In genomic region chr13:48658588-48659253, GRCm38 (mm10) we compare ENCODE assay signal across 7 mouse cellular contexts. TPM values are rescaled to one million over a fixed set of nuclear protein-coding genes. Genes with fewer than 3 reads are reported as not detected.
DNase-seq lines count a peak whose midpoint lies in the region; ATAC-seq and TF ChIP-seq lines count a peak whose summit lies in the region.

No protein-coding gene starts in this region.

- H3K9ac ChIP-seq in embryonic facial prominence, embryonic 12.5 days, result peak overlapping the region; percentile 39; the same call in 1 of the 2 replicates
- no peak overlapping the region for H3K9ac ChIP-seq in intestine, embryonic 14.5 days (ENCODE audit: low read length)

- WGBS in lung, adult 2 months, result 3% methylated on average over 33 of the region's 33 CpGs
- 1% methylated on average over 33 of the region's 33 CpGs for WGBS in embryonic facial prominence, embryonic 12.5 days
- WGBS in intestine, embryonic 14.5 days, result under 1% methylated on average over 33 of the region's 33 CpGs

- peak; percentile 24 for DNase-seq in lung, adult 2 months
- no peak for DNase-seq in lung, postnatal 36 days
- DNase-seq in intestine, embryonic 14.5 days (ENCODE audit: low spot score), result peak; percentile 76
- DNase-seq in retina, adult 2 months (ENCODE audit: low read depth, low spot score), result peak; percentile 11
- DNase-seq in B cell, adult 2 months, result no peak
- DNase-seq in adrenal gland, postnatal 36 days, result no peak

- no peak overlapping the region for H3K4me3 ChIP-seq in lung, adult 2 months (replicated peaks; ENCODE audit: extremely low read depth, low read depth, low read length)
- peak overlapping the region; percentile 15 for H3K4me3 ChIP-seq in embryonic facial prominence, embryonic 12.5 days
- H3K4me3 ChIP-seq in intestine, embryonic 14.5 days (ENCODE audit: low read depth, low read length), result peak overlapping the region; percentile 0; the same call in 1 of the 2 replicates

- no peak for ATAC-seq in embryonic facial prominence, embryonic 12.5 days (ENCODE audit: insufficient number of reproducible peaks, insufficient read depth, low FRiP score, low TSS enrichment)
- ATAC-seq in intestine, embryonic 14.5 days (replicated peaks; ENCODE audit: low FRiP score, low TSS enrichment, low read depth), result no peak

- H3K4me1 ChIP-seq in lung, adult 2 months (ENCODE audit: control insufficient read depth, insufficient read depth, low read length), result no peaks in the 10 kb centered on the region; the same call in 1 of the 2 replicates
- peaks cover 28% of the 10 kb centered on the region for H3K4me1 ChIP-seq in embryonic facial prominence, embryonic 12.5 days
- H3K4me1 ChIP-seq in intestine, embryonic 14.5 days (replicated peaks; ENCODE audit: control insufficient read depth, insufficient read depth, low read length), result 0 out of 2 replicates have a peak, but pooled peaks cover 4% of the 10 kb centered on the region

- no peak overlapping the region for H3K27ac ChIP-seq in embryonic facial prominence, embryonic 12.5 days
- H3K27ac ChIP-seq in intestine, embryonic 14.5 days (ENCODE audit: low read depth), result no peak overlapping the region

- TF ChIP-seq POLR2A in lung, adult 2 months (IDR thresholded peaks at IDR 0.05; ENCODE audit: borderline replicate concordance, extremely low read depth, low read depth, low read length), result no peak

- H3K4me2 ChIP-seq in embryonic facial prominence, embryonic 12.5 days (replicated peaks), result peak overlapping the region; percentile 78
- no peak overlapping the region for H3K4me2 ChIP-seq in intestine, embryonic 14.5 days (ENCODE audit: low read length)

- no peaks in the 10 kb centered on the region for H3K9me3 ChIP-seq in embryonic facial prominence, embryonic 12.5 days
- no peaks in the 10 kb centered on the region for H3K9me3 ChIP-seq in intestine, embryonic 14.5 days (ENCODE audit: control insufficient read depth, low read length)

- TF ChIP-seq CTCF in lung, adult 2 months (IDR thresholded peaks at IDR 0.05; ENCODE audit: insufficient read depth, low read length), result no peak

- H3K36me3 ChIP-seq in embryonic facial prominence, embryonic 12.5 days, result no peaks in the 10 kb centered on the region
- H3K36me3 ChIP-seq in intestine, embryonic 14.5 days (ENCODE audit: control insufficient read depth, insufficient read depth, low read length), result no peaks in the 10 kb centered on the region

- peaks cover 72% of the 10 kb centered on the region for H3K27me3 ChIP-seq in embryonic facial prominence, embryonic 12.5 days
- peaks cover 81% of the 10 kb centered on the region for H3K27me3 ChIP-seq in intestine, embryonic 14.5 days (replicated peaks; ENCODE audit: control insufficient read depth, insufficient read depth, low read length)

RNA-seq across cellular contexts. Expression of gene Barx1, which starts 4.1 kb away (rescaled TPM):
- 0.12 and 0.21 TPM in 2 replicates for polyA plus RNA-seq in lung, adult 2 months (2012; rRNA removed)
- 107 and 214 TPM in 2 replicates for polyA plus RNA-seq in embryonic facial prominence, embryonic 12.5 days (2016; fragmentation: Nextera tagmentation; extraction: Ambion mirVana)
- polyA plus RNA-seq in intestine, embryonic 14.5 days (2014; fragmentation: Nextera tagmentation; extraction: Ambion mirVana), result 0.26 and 0.30 TPM in 2 replicates
- total RNA-seq in adrenal gland, postnatal 36 days (2021), result not detected

RNA-seq across cellular contexts. Expression of gene Ptpdc1, which starts 33.3 kb away (rescaled TPM):
- 2.4 and 3.8 TPM in 2 replicates for polyA plus RNA-seq in lung, adult 2 months (2012; rRNA removed)
- polyA plus RNA-seq in embryonic facial prominence, embryonic 12.5 days (2016; fragmentation: Nextera tagmentation; extraction: Ambion mirVana), result 23.5 and 25.3 TPM in 2 replicates
- 9.9 and 10.0 TPM in 2 replicates for polyA plus RNA-seq in intestine, embryonic 14.5 days (2014; fragmentation: Nextera tagmentation; extraction: Ambion mirVana)
- total RNA-seq in adrenal gland, postnatal 36 days (2021), result 1 to 10 TPM; 5.0 to 6.3 TPM

Comparison
In these comparisons a context has a peak if more than half of its experiments do, and no peak if none do; other contexts are left out.
1. DNase-seq: peak in lung, adult 2 months (single experiment), intestine, embryonic 14.5 days (single experiment) and retina, adult 2 months (single experiment); none in lung, postnatal 36 days (single experiment), B cell, adult 2 months (0 of 2) and adrenal gland, postnatal 36 days (0 of 2).
2. RNA of gene Barx1, which starts 4.1 kb away (polyA plus RNA-seq): 107 to 214 TPM in embryonic facial prominence, embryonic 12.5 days; 0.26 to 0.30 TPM in intestine, embryonic 14.5 days and 0.12 to 0.21 TPM in lung, adult 2 months; every median in the first group is over 10 times any median in the second.